ENCODE assay signal across 8 mouse cellular contexts in the genomic region with DNA sequence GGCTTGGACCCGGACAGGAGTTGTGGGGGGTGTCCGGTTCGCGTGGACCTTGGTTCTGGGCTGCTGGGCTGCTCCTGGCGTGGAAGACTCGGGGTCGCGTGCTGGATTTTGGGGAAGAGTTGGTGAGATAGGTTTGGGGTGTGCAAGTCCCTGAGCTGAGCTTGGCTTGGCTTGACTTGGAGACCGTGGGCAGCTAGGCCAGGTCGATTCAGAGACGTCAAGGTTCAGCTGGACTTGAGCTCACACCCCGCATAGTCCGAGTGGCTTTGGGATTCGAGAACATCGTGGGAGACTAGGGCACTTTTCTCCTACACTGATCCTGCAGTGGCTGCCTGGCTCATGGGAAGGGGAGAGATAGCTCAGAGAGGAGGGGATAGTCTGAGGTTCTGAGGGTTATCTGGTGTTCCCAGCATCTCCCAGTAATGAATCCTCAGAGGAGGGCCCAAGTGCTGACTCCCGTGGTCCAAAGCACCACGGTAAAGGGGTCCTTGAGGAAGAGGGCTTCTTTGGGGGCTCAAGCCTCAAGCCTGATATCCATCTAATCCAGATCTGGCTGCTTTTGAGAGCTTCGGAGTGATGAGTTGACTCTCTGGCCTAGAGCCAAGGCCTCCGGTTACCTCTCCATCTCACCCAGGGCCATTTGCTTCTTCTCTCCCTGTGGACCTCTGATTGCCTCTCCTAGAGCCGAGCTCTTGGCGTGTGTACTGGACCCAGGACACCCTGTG. TPM values are rescaled to one million over a fixed set of nuclear protein-coding genes. Genes with fewer than 3 reads are reported as not detected.
DNase-seq lines count a peak whose midpoint lies in the region; ATAC-seq and TF ChIP-seq lines count a peak whose summit lies in the region.

No protein-coding gene starts in this region.

- peaks cover 7% of the 10 kb centered on the region for H3K4me1 ChIP-seq in brown adipose tissue, adult 24 weeks (ENCODE audit: control insufficient read depth, insufficient read depth, insufficient read length, low read length)
- peaks cover 50% of the 10 kb centered on the region for H3K4me1 ChIP-seq in forebrain, embryonic 15.5 days
- peaks cover 32% of the 10 kb centered on the region for H3K4me1 ChIP-seq in liver, embryonic 16.5 days (ENCODE audit: control insufficient read depth, low read depth, low read length)

- H3K4me2 ChIP-seq in forebrain, embryonic 15.5 days (replicated peaks), result peak overlapping the region; percentile 90
- H3K4me2 ChIP-seq in liver, embryonic 16.5 days (ENCODE audit: low read depth, low read length), result peak overlapping the region; percentile 80

- no peak for DNase-seq in left cerebral cortex, adult 2 months (ENCODE audit: extremely low spot score in 1 of 2, low spot score in 2 of 2)
- no peak for DNase-seq in left cerebral cortex, postnatal 10 days (ENCODE audit: extremely low spot score in 1 of 2, low spot score in 2 of 2)
- no peak for DNase-seq in thymus, postnatal 36 days
- no peak for DNase-seq in thymus, postnatal 10 days (ENCODE audit: low spot score in 2 of 2)
- DNase-seq in lung, postnatal 25 days (ENCODE audit: low spot score), result no peak

- peak overlapping the region; percentile 72 for H3K9ac ChIP-seq in forebrain, embryonic 15.5 days (replicated peaks)
- peak overlapping the region; percentile 71 for H3K9ac ChIP-seq in liver, embryonic 16.5 days (ENCODE audit: low read depth, low read length)

- peak overlapping the region; percentile 95 for H3K4me3 ChIP-seq in left cerebral cortex, adult 2 months
- H3K4me3 ChIP-seq in brown adipose tissue, adult 24 weeks (ENCODE audit: insufficient read depth, low read depth, low read length), result peak overlapping the region; percentile 92
- peak overlapping the region; percentile 68 for H3K4me3 ChIP-seq in forebrain, embryonic 15.5 days
- H3K4me3 ChIP-seq in liver, embryonic 16.5 days (ENCODE audit: low read depth, low read length), result peak overlapping the region; percentile 67

- H3K27me3 ChIP-seq in forebrain, embryonic 15.5 days, result no peaks in the 10 kb centered on the region
- H3K27me3 ChIP-seq in liver, embryonic 16.5 days (ENCODE audit: control insufficient read depth, insufficient read depth, low read depth, low read length), result peaks cover 2% of the 10 kb centered on the region

- peak overlapping the region; percentile 89 for H3K27ac ChIP-seq in left cerebral cortex, adult 2 months
- peak overlapping the region; percentile 35; the same call in 1 of the 2 replicates for H3K27ac ChIP-seq in brown adipose tissue, adult 24 weeks (replicated peaks; ENCODE audit: low read depth, low read length)
- H3K27ac ChIP-seq in forebrain, embryonic 15.5 days (replicated peaks), result no peak overlapping the region; the same call in 1 of the 2 replicates
- H3K27ac ChIP-seq in liver, embryonic 16.5 days (ENCODE audit: low read length), result no peak overlapping the region

- H3K36me3 ChIP-seq in forebrain, embryonic 15.5 days, result no peaks in the 10 kb centered on the region
- no peaks in the 10 kb centered on the region for H3K36me3 ChIP-seq in liver, embryonic 16.5 days (ENCODE audit: control insufficient read depth, insufficient read depth)

- no peaks in the 10 kb centered on the region for H3K9me3 ChIP-seq in forebrain, embryonic 15.5 days
- no peaks in the 10 kb centered on the region for H3K9me3 ChIP-seq in liver, embryonic 16.5 days (replicated peaks; ENCODE audit: control insufficient read depth, low read length)

- 0 out of 2 replicates have a peak, but pooled peaks have one; percentile 1 for ATAC-seq in forebrain, embryonic 15.5 days (replicated peaks)
- ATAC-seq in liver, embryonic 16.5 days (ENCODE audit: low read depth), result no peak; the same call in 1 of the 2 replicates

- intact Hi-C loops in left cerebral cortex, adult 2 months (cut with DNase I), result no loop called here
- intact Hi-C loops in left cerebral cortex, postnatal 10 days (cut with DNase I), result no loop called here

- TF ChIP-seq CTCF in left cerebral cortex, adult 2 months (IDR thresholded peaks at IDR 0.05), result no peak

- WGBS in forebrain, embryonic 15.5 days, result 14% methylated on average over 21 of the region's 21 CpGs
- 12% methylated on average over 21 of the region's 21 CpGs for WGBS in liver, embryonic 16.5 days (ENCODE audit: insufficient replicate concordance)

RNA-seq across cellular contexts. Expression of a gene that starts 0.6 kb away (rescaled TPM):
- 10 to 100 TPM; 83.7 to 98.1 TPM for total RNA-seq in left cerebral cortex, adult 2 months (2021)
- total RNA-seq in left cerebral cortex, postnatal 10 days (2021), result 10 to 100 TPM; 58.6 to 65.2 TPM
- polyA plus RNA-seq in brown adipose tissue, adult 24 weeks (2012; ENCODE audit: insufficient read depth, insufficient read length, missing spikeins), result 28.5 and 28.8 TPM in 2 replicates
- polyA plus RNA-seq in forebrain, embryonic 15.5 days (2015; fragmentation: Nextera tagmentation; extraction: Ambion mirVana), result 10.1 and 11.2 TPM in 2 replicates
- 16.3 and 23.4 TPM in 2 replicates for polyA plus RNA-seq in liver, embryonic 16.5 days (2015; fragmentation: Nextera tagmentation; extraction: Ambion mirVana)

Comparison
In these comparisons a context has a peak if more than half of its experiments do, and no peak if none do; other contexts are left out.
1. H3K27ac ChIP-seq: peak in left cerebral cortex, adult 2 months (single experiment) and brown adipose tissue, adult 24 weeks (single experiment); none in forebrain, embryonic 15.5 days (single experiment) and liver, embryonic 16.5 days (single experiment).
2. Peak in every context shown above with its lines, with median percentiles within 50 percentile points of each other: H3K4me3 ChIP-seq.